Mouse (Mus musculus) layer of hippocampus, adult 8-10 months (tissue): ENCODE data around the gene Tmod2. TPM values are rescaled to one million over a fixed set of nuclear protein-coding genes. Genes with fewer than 3 reads are reported as not detected.

Source experiments
- DNase-seq, 2 experiments: peaks; one replicate each; pipeline ENCODE4 v3.0.0; 2022; ENCODE audit warnings: low spot score in 2 of 2
- total RNA-seq, 4 experiments: library from RNA; stranded (reverse); gene quantifications; 2 replicates each; pipeline ENCODE4 v1.2.4; 2022

Gene Tmod2
- total RNA-seq, 4 experiments from 2014 or later, result 360 to 399 (median 388) TPM

- no peak for DNase-seq
Observed at GRCm38 (mm10) chr9:75601510-75601909, 9.6 kb downstream of the Tmod2 start.

GRCm38 (mm10) chr9:75600166-75600934, 10.8 kb downstream of the Tmod2 start:
- DNase-seq, result peak in 1 of 2 experiments; percentile 53

GRCm38 (mm10) chr9:75599191-75599841, 11.8 kb downstream of the Tmod2 start:
- peak; percentile 73 to 80 for DNase-seq

GRCm38 (mm10) chr9:75597596-75597995, 13.5 kb downstream of the Tmod2 start:
- peak in 1 of 2 experiments; percentile 23 for DNase-seq

GRCm38 (mm10) chr9:75597036-75597435, 14.1 kb downstream of the Tmod2 start:
- DNase-seq, result peak in 1 of 2 experiments; percentile 28

- DNase-seq, result no peak
Observed at GRCm38 (mm10) chr9:75593481-75593880, 17.6 kb downstream of the Tmod2 start.

GRCm38 (mm10) chr9:75589850-75590790, 21.0 kb downstream of the Tmod2 start:
- DNase-seq, result no peak

- DNase-seq, result no peak
Observed at GRCm38 (mm10) chr9:75581694-75582350, 29.3 kb downstream of the Tmod2 start.

- DNase-seq, result no peak
Observed at GRCm38 (mm10) chr9:75579321-75579720, 31.8 kb downstream of the Tmod2 start.

- DNase-seq, result no peak
Observed at GRCm38 (mm10) chr9:75571036-75571942, 39.8 kb downstream of the Tmod2 start.

GRCm38 (mm10) chr9:75568399-75568798, 42.7 kb downstream of the Tmod2 start:
- DNase-seq, result no peak

GRCm38 (mm10) chr9:75564892-75565291, 46.2 kb downstream of the Tmod2 start:
- no peak for DNase-seq

GRCm38 (mm10) chr9:75563622-75564021, 47.5 kb downstream of the Tmod2 start:
- DNase-seq, result no peak

- no peak for DNase-seq
Observed at GRCm38 (mm10) chr9:75563176-75563575, 47.9 kb downstream of the Tmod2 start.

GRCm38 (mm10) chr9:75561040-75561669, 50.0 kb downstream of the Tmod2 start:
- DNase-seq, result no peak

GRCm38 (mm10) chr9:75560353-75560752, 50.8 kb downstream of the Tmod2 start:
- DNase-seq, result no peak

- DNase-seq, result peak; percentile 92
Observed at GRCm38 (mm10) chr9:75559512-75560012, 51.6 kb downstream of the Tmod2 start, which contains the start of gene Tmod3. Gene Tmod3, minus strand, starts transcription at chr9:75559657.

GRCm38 (mm10) chr9:75558812-75559511, 52.2 kb downstream of the Tmod2 start:
- no peak for DNase-seq

- no peak for DNase-seq
Observed at GRCm38 (mm10) chr9:75558360-75558759, 52.8 kb downstream of the Tmod2 start.
